In the genomic region with DNA sequence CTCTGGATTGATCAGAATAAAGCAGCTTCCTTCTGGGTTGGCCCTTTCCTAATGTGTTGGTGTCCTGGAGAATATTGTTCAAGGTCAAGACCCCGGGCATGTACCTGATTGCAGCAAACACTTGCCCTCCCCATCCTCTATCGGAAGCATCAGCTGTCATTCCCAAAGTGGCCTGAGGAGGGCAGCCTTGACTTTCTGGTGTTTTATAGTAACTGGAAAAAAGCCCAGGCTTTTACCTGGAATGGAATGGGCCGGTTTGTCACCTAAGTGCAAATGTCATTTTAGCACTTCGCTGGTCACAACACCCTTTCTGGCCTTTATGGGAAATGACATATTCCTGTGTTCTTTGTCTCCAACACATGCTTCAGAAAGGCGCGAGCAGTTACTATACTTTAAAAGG, we compare ENCODE assay signal across 8 mouse cellular contexts.
DNase-seq lines count a peak whose midpoint lies in the region; ATAC-seq and TF ChIP-seq lines count a peak whose summit lies in the region.

No protein-coding gene starts in this region.

- H3K4me1 ChIP-seq in lung, embryonic 14.5 days (ENCODE audit: insufficient read depth), result no peaks in the 10 kb centered on the region

- whole genome bisulfite sequencing in lung, embryonic 14.5 days, result 41% methylated on average over 6 of the region's 6 CpGs

- no peak overlapping the region for H3K4me3 ChIP-seq in lung, embryonic 14.5 days (ENCODE audit: low read depth, low read length)

- no peaks in the 10 kb centered on the region for H3K36me3 ChIP-seq in lung, embryonic 14.5 days (ENCODE audit: insufficient read depth)

- H3K27ac ChIP-seq in lung, embryonic 14.5 days (ENCODE audit: low read depth), result no peak overlapping the region

- peak overlapping the region; percentile 35 for H3K4me2 ChIP-seq in lung, embryonic 14.5 days

- no peaks in the 10 kb centered on the region; the same call in 1 of the 2 replicates for H3K27me3 ChIP-seq in lung, embryonic 14.5 days (ENCODE audit: insufficient read depth, low read length)

- intact Hi-C loops in heart, postnatal 10 days (cut with DNase I), result loop anchor here (5.0 kb wide), 1 partner anchor 341 kb away; no protein-coding TSS in a partner anchor

- peak; percentile 83 for TF ChIP-seq CTCF in lung, embryonic 14.5 days (IDR thresholded peaks at IDR 0.05; ENCODE audit: low read depth)

- DNase-seq in urinary bladder, postnatal 14 days (ENCODE audit: low spot score), result peak; percentile 42
- no peak for DNase-seq in urinary bladder, postnatal 10 days (ENCODE audit: low spot score)
- peak; percentile 40 for DNase-seq in cerebellum, adult 8-10 months
- DNase-seq in heart, postnatal 10 days, result peak; percentile 18 to 53
- peak; percentile 35 to 84 for DNase-seq in kidney, postnatal 36 days
- DNase-seq in lung, embryonic 14.5 days, result peak; percentile 79
- peak; percentile 62 for DNase-seq in right cerebral cortex, adult 18-20 months

- H3K9ac ChIP-seq in lung, embryonic 14.5 days, result no peak overlapping the region

- no peak for ATAC-seq in lung, embryonic 14.5 days (ENCODE audit: insufficient read depth)
- ATAC-seq in activated CD4-positive, CD25-positive, alpha-beta regulatory T cell, adult 4 months, result no peak

- H3K9me3 ChIP-seq in lung, embryonic 14.5 days (ENCODE audit: low read depth, low read length), result no peaks in the 10 kb centered on the region
